Mouse (Mus musculus): ENCODE results near the gene Rack1.
A peak's percentile ranks its signal among the peaks of the same experiment; 100 is the strongest.
"Not testable (repeated sequence)": the region's sequence is repeated elsewhere in the genome, so short reads cannot be mapped to it uniquely, and the experiment has no call there.

Gene Rack1

GRCm38 (mm10) chr11:48819614-48820307 lies 19.6 kb downstream of the Rack1 start:
- DNase-seq: no peak

- DNase-seq: no peak
Measured at GRCm38 (mm10) chr11:48820308-48820674, 20.2 kb downstream of the Rack1 start.

GRCm38 (mm10) chr11:48821299-48821698 lies 21.2 kb downstream of the Rack1 start:
- not testable (repeated sequence) for DNase-seq

- DNase-seq: no peak
Measured at GRCm38 (mm10) chr11:48822768-48823512, 22.8 kb downstream of the Rack1 start.

GRCm38 (mm10) chr11:48823536-48823972 lies 23.4 kb downstream of the Rack1 start:
- DNase-seq: peak; percentile 42 to 70

GRCm38 (mm10) chr11:48824311-48824830 lies 24.2 kb downstream of the Rack1 start:
- no peak for DNase-seq

- peak in 1 of 2 experiments; percentile 60 for DNase-seq
Measured at GRCm38 (mm10) chr11:48825979-48826751, 26.0 kb downstream of the Rack1 start, which contains the start of the genes Trim7 and Gm12184. Trim7 (plus strand) TSS chr11:48826140. Gm12184 (minus strand) TSS chr11:48826655.

- DNase-seq: no peak
Measured at GRCm38 (mm10) chr11:48826752-48827096, 26.6 kb downstream of the Rack1 start.

GRCm38 (mm10) chr11:48827926-48828325 lies 27.8 kb downstream of the Rack1 start:
- no peak for DNase-seq

GRCm38 (mm10) chr11:48830279-48830678 lies 30.1 kb downstream of the Rack1 start:
- no peak for DNase-seq

GRCm38 (mm10) chr11:48831273-48831672 lies 31.1 kb downstream of the Rack1 start:
- DNase-seq: no peak

GRCm38 (mm10) chr11:48833078-48833730 lies 33.1 kb downstream of the Rack1 start:
- no peak for DNase-seq

GRCm38 (mm10) chr11:48833731-48834639 lies 33.9 kb downstream of the Rack1 start:
- DNase-seq: peak; percentile 89 to 91

- no peak for DNase-seq
Measured at GRCm38 (mm10) chr11:48835923-48836322, 35.8 kb downstream of the Rack1 start.

GRCm38 (mm10) chr11:48836990-48837309 lies 36.8 kb downstream of the Rack1 start:
- DNase-seq: no peak

- peak; percentile 69 to 71 for DNase-seq
Measured at GRCm38 (mm10) chr11:48837310-48838180, 37.4 kb downstream of the Rack1 start.

- DNase-seq: no peak
Measured at GRCm38 (mm10) chr11:48838181-48838797, 38.2 kb downstream of the Rack1 start.

- no peak for DNase-seq
Measured at GRCm38 (mm10) chr11:48838879-48839680, 38.9 kb downstream of the Rack1 start.

- no peak for DNase-seq
Measured at GRCm38 (mm10) chr11:48840805-48841204, 40.7 kb downstream of the Rack1 start.
